Mouse (Mus musculus): ENCODE measurements around the gene Pacsin3. TPM values are rescaled to one million over a fixed set of nuclear protein-coding genes. Genes with fewer than 3 reads are reported as not detected.
"Not testable (repeated sequence)": the region's sequence is repeated elsewhere in the genome, so short reads cannot be mapped to it uniquely, and the experiment has no call there.

The Pacsin3 gene
- total RNA-seq (2021): 10 to 100 TPM; 15.3 to 22.4 TPM

GRCm38 (mm10) chr2:91255661-91256150 is at the start of gene Pacsin3:
Gene Pacsin3, plus strand, starts transcription at chr2:91255954.
- no peak for DNase-seq
- intact Hi-C loops (cut with DNase I): no loop called here

- no peak for DNase-seq
- intact Hi-C loops (cut with DNase I): no loop called here
Observed at GRCm38 (mm10) chr2:91206254-91206775, 49.4 kb upstream of the Pacsin3 start.

- no peak for DNase-seq
- intact Hi-C loops (cut with DNase I): no loop called here
Observed at GRCm38 (mm10) chr2:91213311-91213710, 42.4 kb upstream of the Pacsin3 start.

GRCm38 (mm10) chr2:91217032-91217431 is 38.7 kb upstream of the Pacsin3 start:
- DNase-seq: peak; percentile 54
- intact Hi-C loops (cut with DNase I): no loop called here

DNA sequence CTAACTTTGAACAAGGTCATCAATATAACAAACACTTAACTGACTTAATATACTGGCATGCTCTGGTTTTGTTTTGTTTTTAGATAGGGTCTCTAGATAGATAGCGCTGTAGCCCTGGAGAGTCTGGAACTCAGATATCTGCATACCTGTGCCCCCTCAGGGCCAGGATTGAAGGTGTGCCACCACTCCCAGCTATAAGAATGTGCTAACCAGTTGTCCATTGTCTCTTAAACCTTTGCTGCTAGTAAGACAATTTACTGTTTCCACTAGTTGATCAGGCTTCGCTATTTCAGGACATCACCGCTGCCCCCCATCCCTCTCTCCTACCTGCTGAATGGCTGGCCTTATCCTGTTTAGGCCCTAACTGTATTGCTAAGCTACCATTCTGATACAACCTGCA is 35.3 kb upstream of the Pacsin3 start:
- no peak for DNase-seq
- intact Hi-C loops (cut with DNase I): no loop called here

DNA sequence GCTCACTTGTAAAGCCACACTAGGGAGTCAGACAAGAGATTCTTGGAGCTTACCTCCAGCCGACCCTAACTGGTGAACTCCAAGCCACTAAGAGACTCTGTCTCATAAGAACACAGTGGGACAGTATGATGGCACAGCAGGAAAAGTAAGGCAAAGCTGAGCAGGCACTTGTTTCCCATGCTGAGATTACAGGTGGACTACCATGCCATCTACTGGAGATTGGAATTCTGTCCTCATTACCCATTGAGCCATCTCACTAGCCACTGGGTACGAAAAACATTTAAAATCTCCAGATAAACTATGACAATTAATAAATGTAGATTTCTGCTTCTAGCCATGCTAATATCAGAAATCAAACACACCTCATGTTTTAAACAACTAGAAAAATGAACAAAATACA is 32.1 kb upstream of the Pacsin3 start:
- intact Hi-C loops (cut with DNase I): no loop called here
- no peak for DNase-seq

- DNase-seq: no peak
- intact Hi-C loops (cut with DNase I): no loop called here
Observed at GRCm38 (mm10) chr2:91229735-91230134, 26.0 kb upstream of the Pacsin3 start.

DNA sequence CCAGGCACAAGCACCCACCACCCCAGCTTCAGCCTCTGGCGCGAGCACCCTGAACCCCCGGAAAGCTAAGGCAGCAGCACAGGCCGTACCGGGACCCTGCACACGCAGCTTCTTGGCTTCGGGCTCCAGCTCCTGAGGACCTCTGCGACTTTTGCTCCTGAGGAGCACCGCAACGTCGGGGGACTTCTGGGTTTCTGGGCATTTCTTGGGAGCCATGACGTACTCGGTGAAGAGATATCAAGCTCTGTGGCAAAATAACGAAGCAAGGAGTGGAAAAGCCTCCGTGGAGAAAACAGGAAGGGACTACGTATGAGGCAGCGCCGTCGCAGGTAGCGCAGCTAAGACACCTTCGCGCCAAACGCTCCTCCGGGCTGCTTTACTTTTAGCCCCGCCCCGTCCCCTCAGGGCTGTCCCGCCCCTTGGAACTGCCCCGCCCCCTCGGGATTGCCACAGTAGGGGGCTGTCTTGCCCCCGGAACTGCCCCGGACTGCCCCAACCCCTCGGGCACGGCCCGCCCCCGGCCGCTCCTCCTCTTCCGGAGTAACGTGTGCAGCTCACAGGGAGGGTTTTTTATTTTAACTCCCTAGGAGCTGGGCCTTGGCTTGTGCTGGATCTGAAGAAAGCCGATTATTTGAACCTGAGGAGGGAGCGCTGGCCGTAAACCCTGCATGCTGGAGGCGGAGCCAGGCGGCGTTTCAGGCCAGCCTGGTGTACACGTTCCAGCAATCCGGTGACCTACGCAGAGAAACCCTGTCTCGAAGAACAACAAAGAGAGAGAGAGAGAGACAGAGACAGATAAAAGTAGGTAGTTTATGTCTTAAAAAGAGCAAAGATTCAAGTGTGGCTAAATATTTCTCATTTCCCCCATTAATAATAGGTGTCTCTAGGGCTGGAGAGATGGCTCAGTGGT is 18.9 kb upstream of the Pacsin3 start, which contains the start of gene Ddb2:
Gene Ddb2, minus strand, starts transcription at position 382 of the 910 bp plus-strand sequence.
- intact Hi-C loops (cut with DNase I): no loop called here

DNA sequence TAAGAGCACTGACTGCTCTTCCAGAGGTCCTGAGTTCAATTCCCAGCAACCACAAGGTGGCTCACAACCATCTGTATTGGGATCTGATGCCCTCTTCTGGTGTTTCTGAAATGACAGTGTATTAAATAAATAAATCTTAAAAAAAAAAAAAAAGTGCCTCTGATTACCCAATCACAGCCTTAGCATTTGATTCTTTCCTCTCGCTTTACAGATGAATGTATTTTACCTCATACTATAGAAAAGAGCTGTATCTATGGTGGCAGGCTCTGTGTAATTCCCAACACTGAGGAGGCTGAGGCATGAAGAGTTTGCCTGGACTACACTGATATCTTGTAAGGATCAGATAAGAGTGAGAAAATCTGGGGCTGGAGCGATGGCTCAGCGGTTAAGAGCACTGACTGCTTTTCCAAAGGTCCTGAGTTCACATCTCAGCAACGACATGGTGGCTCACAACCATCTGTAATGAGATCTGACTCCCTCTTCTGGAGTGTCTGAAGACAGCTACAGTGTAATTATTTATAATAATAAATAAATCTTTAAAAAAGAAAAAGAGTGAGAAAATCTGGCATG is 18.2 kb upstream of the Pacsin3 start:
- intact Hi-C loops (cut with DNase I); DNase-seq: not testable (repeated sequence)

More for the DNA sequence above, 18.9 kb upstream of the Pacsin3 start, which contains the start of gene Ddb2:
- DNase-seq: peak; percentile 98

- intact Hi-C loops (cut with DNase I): no loop called here
- no peak for DNase-seq
Observed at GRCm38 (mm10) chr2:91242547-91242946, 13.2 kb upstream of the Pacsin3 start.

- no peak for DNase-seq
- intact Hi-C loops (cut with DNase I): no loop called here
Observed at GRCm38 (mm10) chr2:91243416-91243815, 12.3 kb upstream of the Pacsin3 start.

- intact Hi-C loops (cut with DNase I): no loop called here
Observed at GRCm38 (mm10) chr2:91244557-91245228, 11.1 kb upstream of the Pacsin3 start.

GRCm38 (mm10) chr2:91248366-91248765 is 7.4 kb upstream of the Pacsin3 start:
- DNase-seq: no peak
- intact Hi-C loops (cut with DNase I): no loop called here

More at GRCm38 (mm10) chr2:91244557-91245228, 11.1 kb upstream of the Pacsin3 start:
- no peak for DNase-seq

GRCm38 (mm10) chr2:91252001-91252400 is 3.8 kb upstream of the Pacsin3 start:
- no peak for DNase-seq
- intact Hi-C loops (cut with DNase I): no loop called here

DNA sequence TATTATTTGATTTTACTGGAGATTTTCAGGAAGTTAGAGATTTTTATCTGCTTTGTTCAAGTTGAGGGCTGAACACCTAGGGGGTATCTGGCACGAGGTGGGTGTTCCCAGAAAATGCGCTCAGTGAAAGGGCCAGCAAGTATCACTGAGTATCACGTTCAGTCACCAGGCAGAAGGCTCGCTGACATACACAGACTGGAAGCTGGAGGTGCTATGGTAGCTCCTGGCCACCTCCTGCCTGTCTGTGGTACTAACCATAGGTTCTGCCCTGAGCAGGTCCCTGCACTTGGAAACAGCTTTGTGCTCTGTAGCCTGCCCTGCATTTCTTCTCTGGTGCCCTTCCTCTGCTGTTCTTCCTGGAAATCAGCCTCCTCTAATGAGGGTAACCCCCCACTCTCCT is 3.2 kb upstream of the Pacsin3 start:
- intact Hi-C loops (cut with DNase I): no loop called here
- DNase-seq: no peak

DNA sequence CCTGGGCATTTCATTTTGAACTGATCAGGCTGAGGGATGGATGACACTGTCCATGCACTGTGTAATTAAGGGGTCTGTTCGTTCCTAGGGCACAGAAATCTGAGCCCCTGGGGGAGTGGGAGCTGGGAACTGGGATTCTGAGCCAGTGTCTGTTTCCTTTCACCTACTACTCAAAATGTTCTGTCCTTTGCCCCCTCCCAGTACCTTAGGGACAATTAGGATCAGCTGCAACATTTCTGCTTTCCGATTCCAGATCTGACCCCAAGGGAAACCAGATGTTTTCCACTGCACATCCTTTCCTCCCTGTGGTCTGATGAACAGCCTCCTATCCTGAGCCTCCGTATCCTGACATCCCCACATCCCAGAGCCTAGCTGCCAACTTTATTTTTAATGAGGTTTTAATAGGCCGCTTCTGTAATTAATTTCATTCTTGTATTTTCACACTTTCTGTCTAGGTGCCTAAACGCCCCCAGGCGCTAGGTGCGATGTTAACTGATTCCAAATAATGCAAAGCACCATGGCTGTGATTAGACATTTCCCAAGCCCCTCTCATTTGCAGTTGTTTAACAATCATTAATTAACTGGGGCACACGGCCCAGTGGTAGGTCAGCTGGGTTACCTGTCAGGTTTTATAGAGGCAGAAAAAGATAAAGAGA is 901 bp upstream of the Pacsin3 start:
- no peak for DNase-seq
- intact Hi-C loops (cut with DNase I): no loop called here

GRCm38 (mm10) chr2:91256256-91257125 is 737 bp downstream of the Pacsin3 start:
- intact Hi-C loops (cut with DNase I): no loop called here

DNA sequence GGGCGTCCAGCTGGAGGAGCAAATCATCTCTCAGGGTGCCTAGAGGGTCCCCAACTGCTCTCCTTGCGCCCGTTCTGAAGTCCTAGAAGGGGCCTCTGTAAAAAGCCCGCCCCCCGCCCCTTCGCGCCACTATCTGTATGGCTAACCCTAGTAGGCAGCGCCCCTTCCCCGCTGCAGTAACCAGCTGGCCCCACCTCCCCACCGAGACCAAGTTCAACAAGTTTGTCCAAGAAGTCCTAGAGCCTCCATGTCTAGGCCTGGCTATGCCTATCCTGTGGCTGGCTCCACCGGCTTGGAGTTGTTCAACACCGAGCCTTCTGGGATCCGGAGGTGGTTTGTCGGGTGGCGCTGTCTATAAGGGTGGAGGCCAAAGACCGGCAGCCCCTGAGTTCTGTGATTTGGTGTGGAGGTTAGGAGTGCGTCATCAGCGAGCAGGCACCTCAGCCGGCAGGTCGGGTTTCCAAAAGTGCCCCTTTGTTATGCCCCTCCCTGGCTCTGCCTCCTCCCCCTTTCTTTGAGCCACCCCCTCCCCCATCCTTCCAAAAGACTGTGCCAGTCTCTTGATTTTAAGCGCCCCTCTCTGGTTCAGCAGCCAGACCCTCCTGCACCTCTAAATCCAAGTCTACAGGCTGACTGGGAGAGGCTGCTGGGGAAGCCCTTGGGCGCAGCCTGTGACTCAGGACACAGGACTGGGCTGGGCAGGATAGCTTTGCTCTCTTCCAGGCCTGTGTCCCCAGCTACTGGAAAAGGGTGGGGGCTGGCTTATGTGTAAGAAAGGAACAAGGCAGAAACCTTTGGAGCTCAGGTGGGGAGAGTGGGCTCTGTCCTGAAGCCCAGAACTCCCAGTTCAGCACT is 1.6 kb downstream of the Pacsin3 start:
- intact Hi-C loops (cut with DNase I): no loop called here
- peak; percentile 72 for DNase-seq

More at GRCm38 (mm10) chr2:91256256-91257125, 737 bp downstream of the Pacsin3 start:
- no peak for DNase-seq
